Mouse (Mus musculus) cerebellum, postnatal 14 days (tissue): ENCODE measurements around the gene C1ql1.

Source experiments
- DNase-seq, 2 experiments: peaks; one replicate each; pipeline ENCODE4 v3.0.0; 2021; ENCODE audit warnings: mixed read lengths in 2 of 2

The C1ql1 gene

GRCm38 (mm10) chr11:102900763-102901162 lies 45.7 kb downstream of the C1ql1 start, which contains the start of gene Gfap:
Gene Gfap (minus strand): TSS chr11:102900912.
- DNase-seq, result peak; percentile 91 to 97

- peak; percentile 85 to 89 for DNase-seq
Observed at GRCm38 (mm10) chr11:102898408-102898807, 48.1 kb downstream of the C1ql1 start.

GRCm38 (mm10) chr11:102896641-102897040 lies 49.8 kb downstream of the C1ql1 start:
- DNase-seq, result peak; percentile 49 to 56

- DNase-seq, result no peak
Observed at GRCm38 (mm10) chr11:102895779-102896178, 50.7 kb downstream of the C1ql1 start.

GRCm38 (mm10) chr11:102894716-102895115 lies 51.8 kb downstream of the C1ql1 start:
- DNase-seq, result no peak

GRCm38 (mm10) chr11:102893015-102893651 lies 53.4 kb downstream of the C1ql1 start:
- peak; percentile 74 to 83 for DNase-seq

GRCm38 (mm10) chr11:102890096-102890495 lies 56.4 kb downstream of the C1ql1 start:
- no peak for DNase-seq
